Mouse (Mus musculus): ENCODE measurements around the gene Dgkb.

DNA sequence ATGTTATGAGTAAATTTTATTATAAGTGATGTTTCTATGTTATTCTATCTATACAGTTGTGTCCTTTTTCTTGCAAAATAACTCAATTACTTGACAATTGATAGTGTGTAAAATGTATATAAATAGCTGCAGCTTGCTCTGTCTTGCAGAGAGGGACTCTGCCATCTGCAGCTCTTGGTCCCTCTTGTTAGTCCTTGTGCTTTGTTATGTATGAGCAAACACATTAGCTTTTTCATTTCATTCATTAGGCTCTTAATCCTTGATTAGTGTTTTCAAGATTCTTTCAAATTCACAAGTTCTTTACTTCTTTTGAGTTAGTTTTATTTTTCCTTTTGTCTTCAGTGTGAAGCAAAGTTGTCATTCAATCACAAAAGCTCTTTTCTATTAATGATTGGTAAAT is 511.3 kb downstream of the Dgkb start:
- TF ChIP-seq CTCF (IDR thresholded peaks at IDR 0.05; ENCODE audit: extremely low read depth, insufficient read depth, insufficient read length, insufficient replicate concordance) (no peak), POLR2A (IDR thresholded peaks at IDR 0.05; ENCODE audit: low read depth, low read length) (no peak)

All from spleen, adult 2 months (tissue).